Mouse (Mus musculus) heart, postnatal 0 days (tissue): ENCODE measurements around the gene Chit1.

Experiments
- CTCF ChIP-seq: IDR thresholded peaks from 2 replicates; pipeline ENCODE4 v1.5.1; 2016; ENCODE audit warnings: antibody characterized with exemption, control low read depth, low read depth
- EP300 ChIP-seq: IDR thresholded peaks from 2 replicates; pipeline ENCODE4 v1.6.1; 2016; ENCODE audit warnings: antibody characterized with exemption, low read depth

DNA sequence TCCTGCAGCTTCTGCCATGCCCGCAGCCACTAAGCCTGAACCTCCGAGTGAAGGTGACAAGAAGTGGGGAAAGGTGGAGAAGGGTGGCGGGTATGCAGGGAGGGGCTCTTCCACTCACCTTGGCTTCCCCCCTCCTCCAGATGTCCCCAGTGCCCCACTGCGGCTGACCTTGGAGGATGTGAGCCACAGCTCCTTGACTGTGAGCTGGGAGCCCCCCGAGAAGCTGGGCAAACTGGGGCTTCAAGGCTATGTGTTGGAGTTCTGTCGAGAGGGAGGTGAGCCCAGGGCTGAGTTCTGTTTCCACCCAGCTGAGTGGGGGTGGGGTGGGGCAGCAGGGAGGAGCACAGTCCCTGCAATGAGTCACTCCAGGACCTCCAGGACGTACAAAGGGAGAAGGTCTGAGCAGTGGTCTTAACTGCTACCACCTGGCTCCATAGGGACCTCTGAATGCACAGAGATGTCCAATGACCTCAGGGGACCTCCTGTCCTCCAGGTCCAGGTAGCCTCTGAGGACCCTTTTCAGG lies 82.7 kb downstream of the Chit1 start:
- TF ChIP-seq CTCF = no peak
- no peak for TF ChIP-seq EP300
